Mouse (Mus musculus): ENCODE data around the gene Zc3hc1. TPM values are rescaled to one million over a fixed set of nuclear protein-coding genes. Genes with fewer than 3 reads are reported as not detected.

The Zc3hc1 gene
- total RNA-seq, 2 experiments from 2014 or later: 20.6 to 25.3 TPM

Other genes starting within 250 kb of the Zc3hc1 start
- gene Ube2h, start 86.5 kb downstream of the Zc3hc1 start, total RNA-seq (2021): 100 to 1,000 TPM; 106 to 117 TPM
- gene Klhdc10, start 10.8 kb upstream of the Zc3hc1 start, total RNA-seq (2021): 10 to 100 TPM; 65.9 to 76.6 TPM
- gene Tmem209, start 118.8 kb upstream of the Zc3hc1 start, total RNA-seq (2021): 10 to 100 TPM; 20.2 to 24.3 TPM
- under 1 TPM; 0.24 to 0.27 TPM for gene Ssmem1, start 118.8 kb upstream of the Zc3hc1 start, total RNA-seq (2021)
- gene Cpa2, start 150.6 kb upstream of the Zc3hc1 start, total RNA-seq (2021): 1 to 10 TPM in 1 of 2 experiments, under 1 TPM in 1; 0.90 to 2.8 TPM
- 1 to 10 TPM; 1.4 to 1.7 TPM for gene Cpa4, start 177.3 kb upstream of the Zc3hc1 start, total RNA-seq (2021)
- not detected for gene Cpa5, start 220.0 kb upstream of the Zc3hc1 start, total RNA-seq (2021)
- under 1 TPM in 1 of 2 experiments, not detected in 1; 0.36 TPM for gene Cpa1, start 248.2 kb upstream of the Zc3hc1 start, total RNA-seq (2021)